In genomic region chr9:108819495-108819894, GRCm38 (mm10) we compare ENCODE assay signal across 9 mouse cellular contexts. TPM values are rescaled to one million over a fixed set of nuclear protein-coding genes. Genes with fewer than 3 reads are reported as not detected.
DNase-seq lines count a peak whose midpoint lies in the region; ATAC-seq and TF ChIP-seq lines count a peak whose summit lies in the region.
"Had no signal": no experiment of that assay in that cellular context is flagged by ENCODE, and none has a peak within 500 bp of the region (broad histone marks: within the 10 kb centered on the region; RNA-seq: fewer than 3 reads in every experiment).

No protein-coding gene starts in this region.

- TF ChIP-seq CTCF in spleen, adult 2 months (IDR thresholded peaks at IDR 0.05; ENCODE audit: extremely low read depth, insufficient read depth, insufficient read length, insufficient replicate concordance), result peak; percentile 36; the same call in 1 of the 2 replicates
- TF ChIP-seq CTCF in bone marrow macrophage, adult 2 months (IDR thresholded peaks at IDR 0.05; ENCODE audit: low read depth, low read length), result peak; percentile 77

- H3K27me3 ChIP-seq in spleen, adult 2 months (ENCODE audit: control insufficient read depth, insufficient read depth, low read length), result peaks cover 6% of the 10 kb centered on the region

- WGBS in spleen, adult 2 months, result 54% methylated on average over 3 of the region's 3 CpGs

- no peak for ATAC-seq in inflammation-experienced regulatory T-cells, adult 6 months

- H3K4me3 ChIP-seq in spleen, adult 2 months (ENCODE audit: extremely low read depth, insufficient read depth, insufficient read length), result no peak overlapping the region
- no peak overlapping the region for H3K4me3 ChIP-seq in bone marrow macrophage, adult 2 months (ENCODE audit: insufficient read depth, low read length)
- H3K4me3 ChIP-seq: embryonic facial prominence, embryonic 13.5 days had no signal

- H3K27ac ChIP-seq in spleen, adult 2 months (ENCODE audit: insufficient read depth, low read length), result no peak overlapping the region
- no peak overlapping the region for H3K27ac ChIP-seq in bone marrow macrophage, adult 2 months (ENCODE audit: insufficient read depth, low read depth, low read length)
- H3K27ac ChIP-seq: embryonic facial prominence, embryonic 13.5 days had no signal

- peaks cover 14% of the 10 kb centered on the region for H3K36me3 ChIP-seq in spleen, adult 2 months (ENCODE audit: control insufficient read depth, insufficient read depth, low read length)

- intact Hi-C loops in heart, postnatal 25 days (cut with DNase I), result no loop called here
- intact Hi-C loops in heart, postnatal 10 days (cut with DNase I), result loop anchor here (5.0 kb wide), 1 partner anchor 67 kb away; no protein-coding TSS in a partner anchor

- DNase-seq in heart, adult 18-20 months, result peak; percentile 52 to 83
- no peak for DNase-seq in heart, postnatal 25 days (ENCODE audit: low spot score)
- no peak for DNase-seq in spleen, adult 2 months (ENCODE audit: low read depth in 1 of 2, low spot score in 2 of 2)
- DNase-seq in spleen, adult 12 weeks (ENCODE audit: low spot score), result no peak
- peak; percentile 57 to 75 for DNase-seq in heart, postnatal 10 days
- DNase-seq in lung, postnatal 4 days, result peak; percentile 32 to 66

- no peaks in the 10 kb centered on the region for H3K4me1 ChIP-seq in spleen, adult 2 months (ENCODE audit: control insufficient read depth, insufficient read depth, insufficient read length)
- no peaks in the 10 kb centered on the region for H3K4me1 ChIP-seq in bone marrow macrophage, adult 2 months (ENCODE audit: control insufficient read depth, insufficient read depth, low read length)
- H3K4me1 ChIP-seq: embryonic facial prominence, embryonic 13.5 days had no signal

- no peak for TF ChIP-seq POLR2A in spleen, adult 2 months (IDR thresholded peaks at IDR 0.05; ENCODE audit: low read depth, low read length)
- no peak for TF ChIP-seq POLR2A in bone marrow macrophage, adult 2 months (IDR thresholded peaks at IDR 0.05; ENCODE audit: borderline replicate concordance, low read depth, low read length)

RNA-seq across cellular contexts. Expression of gene Celsr3, which starts 6.6 kb away (rescaled TPM):
- under 1 TPM in 1 of 2 experiments, not detected in 1; 0.03 TPM for total RNA-seq in heart, adult 18-20 months (2021)
- total RNA-seq in heart, postnatal 25 days (2021), result under 1 TPM; 0.03 to 0.23 TPM
- polyA plus RNA-seq in spleen, adult 2 months (2012; rRNA removed), result 0.83 and 1.2 TPM in 2 replicates
- 2.1 and 2.2 TPM in 2 replicates for polyA plus RNA-seq in bone marrow macrophage, adult 2 months (2012; ENCODE audit: insufficient read depth, insufficient read length, missing spikeins)
- total RNA-seq in heart, postnatal 10 days (2021), result under 1 TPM; 0.22 to 0.24 TPM
- not detected for polyA plus RNA-seq in inflammation-experienced regulatory T-cells, adult 6 months (2017; shearing (Covaris generic))

RNA-seq across cellular contexts. Expression of gene Nckipsd, which starts 11.3 kb away (rescaled TPM):
- 1 to 10 TPM; 8.6 to 9.6 TPM for total RNA-seq in heart, adult 18-20 months (2021)
- total RNA-seq in heart, postnatal 25 days (2021), result 1 to 10 TPM; 7.9 to 8.3 TPM
- 26.4 and 35.1 TPM in 2 replicates for polyA plus RNA-seq in spleen, adult 2 months (2012; rRNA removed)
- polyA plus RNA-seq in bone marrow macrophage, adult 2 months (2012; ENCODE audit: insufficient read depth, insufficient read length, missing spikeins), result 25.6 and 29.0 TPM in 2 replicates
- total RNA-seq in heart, postnatal 10 days (2021), result 10 to 100 TPM in 1 of 2 experiments, 1 to 10 TPM in 1; 9.0 to 11.5 TPM
- polyA plus RNA-seq in inflammation-experienced regulatory T-cells, adult 6 months (2017; shearing (Covaris generic)), result 1 to 10 TPM; 6.0 to 7.1 (median 6.8) TPM

RNA-seq across cellular contexts. Expression of gene Slc26a6, which starts 33.6 kb away (rescaled TPM):
- 10 to 100 TPM; 19.6 to 19.8 TPM for total RNA-seq in heart, adult 18-20 months (2021)
- total RNA-seq in heart, postnatal 25 days (2021), result 10 to 100 TPM; 27.4 to 28.7 TPM
- polyA plus RNA-seq in spleen, adult 2 months (2012; rRNA removed), result 13.0 and 14.9 TPM in 2 replicates
- 19.0 and 20.8 TPM in 2 replicates for polyA plus RNA-seq in bone marrow macrophage, adult 2 months (2012; ENCODE audit: insufficient read depth, insufficient read length, missing spikeins)
- total RNA-seq in heart, postnatal 10 days (2021), result 10 to 100 TPM; 13.6 to 18.0 TPM
- 10 to 100 TPM in 1 of 3 experiments, 1 to 10 TPM in 2; 7.3 to 12.6 (median 8.2) TPM for polyA plus RNA-seq in inflammation-experienced regulatory T-cells, adult 6 months (2017; shearing (Covaris generic))

RNA-seq across cellular contexts. Expression of gene Ip6k2, which starts 35.9 kb away (rescaled TPM):
- 10 to 100 TPM; 16.7 to 24.8 TPM for total RNA-seq in heart, adult 18-20 months (2021)
- total RNA-seq in heart, postnatal 25 days (2021), result 10 to 100 TPM; 21.1 to 26.4 TPM
- polyA plus RNA-seq in spleen, adult 2 months (2012; rRNA removed), result 35.9 and 43.2 TPM in 2 replicates
- 37.3 and 40.7 TPM in 2 replicates for polyA plus RNA-seq in bone marrow macrophage, adult 2 months (2012; ENCODE audit: insufficient read depth, insufficient read length, missing spikeins)
- total RNA-seq in heart, postnatal 10 days (2021), result 10 to 100 TPM; 39.6 to 42.0 TPM
- 10 to 100 TPM; 10.9 to 24.0 (median 19.8) TPM for polyA plus RNA-seq in inflammation-experienced regulatory T-cells, adult 6 months (2017; shearing (Covaris generic))

Comparison
In these comparisons a context has a peak if more than half of its experiments do, and no peak if none do; other contexts are left out.
1. DNase-seq: peak in heart, adult 18-20 months (2 of 2), heart, postnatal 10 days (2 of 2) and lung, postnatal 4 days (2 of 2); none in heart, postnatal 25 days (single experiment), spleen, adult 2 months (0 of 2) and spleen, adult 12 weeks (single experiment).